Mouse (Mus musculus): ENCODE data around the gene Grik1.

Gene Grik1

GRCm38 (mm10) chr16:87954715-87955441 is 335.2 kb downstream of the Grik1 start:
- no peak for DNase-seq

- DNase-seq: no peak
Measured at GRCm38 (mm10) chr16:87953176-87953575, 336.9 kb downstream of the Grik1 start.

- no peak for DNase-seq
Measured at GRCm38 (mm10) chr16:87949881-87950280, 340.2 kb downstream of the Grik1 start.

GRCm38 (mm10) chr16:87948122-87948521 is 341.9 kb downstream of the Grik1 start:
- no peak for DNase-seq

- DNase-seq: no peak
Measured at GRCm38 (mm10) chr16:87944318-87944717, 345.7 kb downstream of the Grik1 start.

- no peak for DNase-seq
Measured at GRCm38 (mm10) chr16:87942103-87942865, 347.8 kb downstream of the Grik1 start.

GRCm38 (mm10) chr16:87934685-87935084 is 355.4 kb downstream of the Grik1 start:
- no peak for DNase-seq

GRCm38 (mm10) chr16:87931358-87931757 is 358.7 kb downstream of the Grik1 start:
- no peak for DNase-seq

GRCm38 (mm10) chr16:87930519-87930918 is 359.5 kb downstream of the Grik1 start:
- no peak for DNase-seq

- DNase-seq: no peak
Measured at GRCm38 (mm10) chr16:87928671-87929070, 361.4 kb downstream of the Grik1 start.

GRCm38 (mm10) chr16:87917897-87918296 is 372.2 kb downstream of the Grik1 start:
- no peak for DNase-seq

GRCm38 (mm10) chr16:87917157-87917546 is 372.9 kb downstream of the Grik1 start:
- no peak for DNase-seq

GRCm38 (mm10) chr16:87916209-87917156 is 373.6 kb downstream of the Grik1 start:
- DNase-seq: no peak

- DNase-seq: no peak
Measured at GRCm38 (mm10) chr16:87915156-87915555, 374.9 kb downstream of the Grik1 start.

GRCm38 (mm10) chr16:87913781-87914180 is 376.3 kb downstream of the Grik1 start:
- DNase-seq: no peak

GRCm38 (mm10) chr16:87911201-87911600 is 378.9 kb downstream of the Grik1 start:
- DNase-seq: no peak

GRCm38 (mm10) chr16:87902049-87902448 is 388.0 kb downstream of the Grik1 start:
- DNase-seq: no peak

GRCm38 (mm10) chr16:87901189-87901588 is 388.9 kb downstream of the Grik1 start:
- no peak for DNase-seq

GRCm38 (mm10) chr16:87875927-87876326 is 414.1 kb downstream of the Grik1 start:
- no peak for DNase-seq

- no peak for DNase-seq
Measured at GRCm38 (mm10) chr16:87864526-87864925, 425.5 kb downstream of the Grik1 start.

- DNase-seq: no peak
Measured at GRCm38 (mm10) chr16:87861722-87862121, 428.3 kb downstream of the Grik1 start.

- DNase-seq: no peak
Measured at GRCm38 (mm10) chr16:87853451-87854085, 436.5 kb downstream of the Grik1 start.

GRCm38 (mm10) chr16:87851550-87851949 is 438.5 kb downstream of the Grik1 start:
- DNase-seq: no peak
